Mouse (Mus musculus): Measurements from ENCODE around the gene Dcbld2.

GRCm38 (mm10) chr16:58462519-58462918, 54.3 kb downstream of the Dcbld2 start:
- TF ChIP-seq CTCF (IDR thresholded peaks at IDR 0.05; ENCODE audit: low read depth, low read length), result no peak
- TF ChIP-seq GATA1 (IDR thresholded peaks at IDR 0.05; ENCODE audit: borderline replicate concordance, low read length), result no peak
- TF ChIP-seq POLR2AphosphoS5 (IDR thresholded peaks at IDR 0.05; ENCODE audit: insufficient replicate concordance, low read depth, low read length), result no peak
- no peak for TF ChIP-seq GATA2 (IDR thresholded peaks at IDR 0.05; ENCODE audit: borderline replicate concordance, low read depth, low read length)
- TF ChIP-seq TAL1 (conservative IDR thresholded peaks at IDR 0.05; ENCODE audit: low read depth, low read length), result no peak

Data from G1E (cell line).